Mouse (Mus musculus): ENCODE data around the gene Igsf3. TPM values are rescaled to one million over a fixed set of nuclear protein-coding genes. Genes with fewer than 3 reads are reported as not detected.
A peak's percentile ranks its signal among the peaks of the same experiment; 100 is the strongest.

Gene Igsf3
- polyA plus RNA-seq, 2 experiments, result 20.4 to 38.4 TPM

GRCm38 (mm10) chr3:101461816-101462215, 84.9 kb downstream of the Igsf3 start:
- no peaks in the 10 kb centered on the region; the same call in 1 of the 2 replicates for H3K9me3 ChIP-seq (ENCODE audit: control insufficient read depth, low read length)
- no peak overlapping the region for H3K4me2 ChIP-seq (replicated peaks; ENCODE audit: low read depth, low read length, severe bottlenecking)
- H3K4me1 ChIP-seq (ENCODE audit: control insufficient read depth, insufficient read depth, low read length), result no peaks in the 10 kb centered on the region
- H3K36me3 ChIP-seq (ENCODE audit: control insufficient read depth, insufficient read depth, low read length), result peaks cover 47% of the 10 kb centered on the region
- peak overlapping the region; percentile 61 for H3K27ac ChIP-seq (replicated peaks; ENCODE audit: low read depth, low read length)
- TF ChIP-seq POLR2A (IDR thresholded peaks at IDR 0.05; ENCODE audit: borderline replicate concordance, extremely low read depth, insufficient read depth, insufficient read length), result no peak
- DNase-seq (ENCODE audit: low spot score) (no peak), ATAC-seq (ENCODE audit: low FRiP score, low read depth) (no peak)
- H3K27me3 ChIP-seq (ENCODE audit: control insufficient read depth, insufficient read depth, low read length), result no peaks in the 10 kb centered on the region
- no peak overlapping the region for H3K9ac ChIP-seq (ENCODE audit: low read depth, low read length, severe bottlenecking)
- no peak overlapping the region for H3K4me3 ChIP-seq (replicated peaks; ENCODE audit: low read length)
- 35% methylated on average over 8 of the region's 8 CpGs for WGBS

DNA sequence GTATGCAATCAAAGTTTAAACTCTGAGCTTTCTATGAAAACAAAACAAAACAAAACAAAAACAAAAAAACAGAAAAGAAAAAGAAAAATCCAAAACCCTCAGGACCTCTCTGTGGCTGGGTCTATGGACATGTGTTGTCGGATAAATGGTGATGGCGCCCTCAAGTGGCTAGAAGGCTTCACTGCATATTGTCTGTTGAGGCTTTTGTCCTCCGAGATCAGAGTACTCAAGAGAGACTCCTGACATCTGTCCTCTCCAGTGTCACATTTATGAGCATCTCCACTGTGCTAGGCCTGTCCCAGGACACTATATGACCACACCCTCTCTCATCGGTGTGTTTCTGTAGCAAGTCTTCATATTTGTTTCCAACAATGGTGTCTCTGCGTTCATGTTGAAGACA, 85.4 kb downstream of the Igsf3 start:
- H3K4me1 ChIP-seq (ENCODE audit: control insufficient read depth, insufficient read depth, low read length), result no peaks in the 10 kb centered on the region
- H3K9me3 ChIP-seq (ENCODE audit: control insufficient read depth, low read length), result no peaks in the 10 kb centered on the region; the same call in 1 of the 2 replicates
- H3K27me3 ChIP-seq (ENCODE audit: control insufficient read depth, insufficient read depth, low read length), result no peaks in the 10 kb centered on the region
- H3K27ac ChIP-seq (replicated peaks; ENCODE audit: low read depth, low read length), result no peak overlapping the region
- 31% methylated on average over 5 of the region's 5 CpGs for WGBS
- DNase-seq (ENCODE audit: low spot score), result peak; percentile 82
- no peak for TF ChIP-seq POLR2A (IDR thresholded peaks at IDR 0.05; ENCODE audit: borderline replicate concordance, extremely low read depth, insufficient read depth, insufficient read length)
- no peak overlapping the region for H3K9ac ChIP-seq (ENCODE audit: low read depth, low read length, severe bottlenecking)
- peaks cover 43% of the 10 kb centered on the region for H3K36me3 ChIP-seq (ENCODE audit: control insufficient read depth, insufficient read depth, low read length)
- no peak overlapping the region for H3K4me3 ChIP-seq (replicated peaks; ENCODE audit: low read length)
- peak; percentile 46; the same call in 1 of the 2 replicates for ATAC-seq (ENCODE audit: low FRiP score, low read depth)
- no peak overlapping the region for H3K4me2 ChIP-seq (replicated peaks; ENCODE audit: low read depth, low read length, severe bottlenecking)

DNA sequence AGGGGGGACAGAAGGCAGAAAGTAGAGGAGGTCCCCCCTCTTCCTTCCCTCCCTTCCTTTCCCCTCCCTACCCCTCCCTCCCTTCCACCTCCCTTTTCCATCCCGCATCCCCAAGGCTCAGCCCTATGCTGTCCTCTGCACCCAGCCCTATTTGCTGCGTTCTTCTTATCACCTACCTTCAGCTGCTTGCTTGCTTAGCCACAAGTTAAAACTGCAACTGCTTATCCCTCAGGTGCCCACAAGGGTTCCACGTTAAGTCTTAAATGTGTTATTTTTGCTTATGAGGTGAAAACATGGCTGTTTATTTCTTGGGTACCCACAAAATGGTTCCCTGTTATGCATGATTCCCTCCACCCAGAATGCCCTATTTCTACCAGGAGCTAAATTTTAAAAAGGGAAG, 86.6 kb downstream of the Igsf3 start:
- H3K4me2 ChIP-seq (replicated peaks; ENCODE audit: low read depth, low read length, severe bottlenecking), result no peak overlapping the region
- no peaks in the 10 kb centered on the region; the same call in 1 of the 2 replicates for H3K9me3 ChIP-seq (ENCODE audit: control insufficient read depth, low read length)
- no peak overlapping the region for H3K9ac ChIP-seq (ENCODE audit: low read depth, low read length, severe bottlenecking)
- DNase-seq (ENCODE audit: low spot score) (no peak), ATAC-seq (ENCODE audit: low FRiP score, low read depth) (no peak)
- 94% methylated on average over 3 of the region's 3 CpGs for WGBS
- H3K36me3 ChIP-seq (ENCODE audit: control insufficient read depth, insufficient read depth, low read length), result peaks cover 31% of the 10 kb centered on the region
- no peak for TF ChIP-seq POLR2A (IDR thresholded peaks at IDR 0.05; ENCODE audit: borderline replicate concordance, extremely low read depth, insufficient read depth, insufficient read length)
- H3K27me3 ChIP-seq (ENCODE audit: control insufficient read depth, insufficient read depth, low read length), result no peaks in the 10 kb centered on the region
- H3K4me1 ChIP-seq (ENCODE audit: control insufficient read depth, insufficient read depth, low read length), result peaks cover 9% of the 10 kb centered on the region
- H3K4me3 ChIP-seq (replicated peaks; ENCODE audit: low read length), result no peak overlapping the region
- H3K27ac ChIP-seq (replicated peaks; ENCODE audit: low read depth, low read length), result no peak overlapping the region

- DNase-seq (ENCODE audit: low spot score) (no peak), ATAC-seq (ENCODE audit: low FRiP score, low read depth) (no peak)
- H3K4me2 ChIP-seq (replicated peaks; ENCODE audit: low read depth, low read length, severe bottlenecking), result no peak overlapping the region
- 83% methylated on average over 9 of the region's 9 CpGs for WGBS
- no peaks in the 10 kb centered on the region for H3K9me3 ChIP-seq (ENCODE audit: control insufficient read depth, low read length)
- no peaks in the 10 kb centered on the region for H3K27me3 ChIP-seq (ENCODE audit: control insufficient read depth, insufficient read depth, low read length)
- H3K4me1 ChIP-seq (ENCODE audit: control insufficient read depth, insufficient read depth, low read length), result peaks cover 16% of the 10 kb centered on the region
- H3K4me3 ChIP-seq (replicated peaks; ENCODE audit: low read length), result no peak overlapping the region
- no peaks in the 10 kb centered on the region; the same call in 1 of the 2 replicates for H3K36me3 ChIP-seq (ENCODE audit: control insufficient read depth, insufficient read depth, low read length)
- H3K27ac ChIP-seq (replicated peaks; ENCODE audit: low read depth, low read length), result no peak overlapping the region
- no peak for TF ChIP-seq POLR2A (IDR thresholded peaks at IDR 0.05; ENCODE audit: borderline replicate concordance, extremely low read depth, insufficient read depth, insufficient read length)
- H3K9ac ChIP-seq (ENCODE audit: low read depth, low read length, severe bottlenecking), result no peak overlapping the region
Observed at GRCm38 (mm10) chr3:101469675-101470074, 92.8 kb downstream of the Igsf3 start.

DNA sequence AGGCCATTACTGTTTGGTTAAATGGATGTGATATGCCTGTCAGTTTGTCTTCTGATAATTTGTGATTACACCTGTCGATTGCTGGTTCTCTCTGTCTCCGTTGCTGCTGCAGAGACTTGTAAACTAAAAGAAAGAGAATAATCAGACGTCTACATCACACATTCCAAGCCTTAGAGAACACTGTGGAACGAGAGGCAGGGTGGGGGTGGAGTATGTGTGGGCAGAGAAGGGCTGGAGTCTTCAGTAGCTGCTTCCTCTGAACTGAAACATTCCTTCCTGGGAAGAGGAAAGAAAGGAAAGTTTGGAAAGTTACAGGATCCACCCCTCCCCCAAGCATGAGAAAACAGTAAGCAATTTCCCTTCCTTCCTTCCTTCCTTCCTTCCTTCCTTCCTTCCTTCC, 95.0 kb downstream of the Igsf3 start:
- Histone ChIP-seq H3K36me3 (ENCODE audit: control insufficient read depth, insufficient read depth, low read length) (no peaks in the 10 kb centered on the region), H3K9ac (ENCODE audit: low read depth, low read length, severe bottlenecking) (no peak overlapping the region), H3K4me2 (replicated peaks; ENCODE audit: low read depth, low read length, severe bottlenecking) (no peak overlapping the region), H3K27me3 (ENCODE audit: control insufficient read depth, insufficient read depth, low read length) (no peaks in the 10 kb centered on the region), H3K4me1 (ENCODE audit: control insufficient read depth, insufficient read depth, low read length) (peaks cover 16% of the 10 kb centered on the region), H3K27ac (replicated peaks; ENCODE audit: low read depth, low read length) (no peak overlapping the region), H3K4me3 (replicated peaks; ENCODE audit: low read length) (no peak overlapping the region), H3K9me3 (ENCODE audit: control insufficient read depth, low read length) (no peaks in the 10 kb centered on the region)
- no peak for TF ChIP-seq POLR2A (IDR thresholded peaks at IDR 0.05; ENCODE audit: borderline replicate concordance, extremely low read depth, insufficient read depth, insufficient read length)
- 14% methylated on average over 4 of the region's 4 CpGs for WGBS
- ATAC-seq (ENCODE audit: low FRiP score, low read depth) (no peak), DNase-seq (ENCODE audit: low spot score) (no peak)

DNA sequence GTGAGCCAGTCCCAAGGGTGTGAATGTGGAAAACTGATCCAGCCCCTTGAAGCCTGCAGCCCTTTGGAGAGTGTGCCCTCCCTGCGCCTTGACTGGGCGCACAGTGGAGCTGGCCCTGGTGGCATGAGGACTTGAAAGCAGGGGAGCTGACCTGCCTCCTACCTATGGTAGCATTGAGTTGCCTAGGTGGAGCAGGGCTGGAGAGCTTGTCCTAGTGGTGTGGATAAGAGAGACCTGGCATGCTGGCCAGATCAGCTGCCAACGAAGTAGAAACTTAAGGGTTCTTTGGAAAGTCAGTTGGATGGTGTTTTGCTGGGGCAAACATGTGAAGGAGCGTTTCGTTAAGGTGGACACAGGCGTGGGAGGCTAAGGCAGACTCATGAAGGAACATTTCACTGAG, 105.1 kb downstream of the Igsf3 start:
- no peak overlapping the region for H3K4me2 ChIP-seq (replicated peaks; ENCODE audit: low read depth, low read length, severe bottlenecking)
- no peaks in the 10 kb centered on the region for H3K9me3 ChIP-seq (ENCODE audit: control insufficient read depth, low read length)
- no peaks in the 10 kb centered on the region for H3K27me3 ChIP-seq (ENCODE audit: control insufficient read depth, insufficient read depth, low read length)
- TF ChIP-seq POLR2A (IDR thresholded peaks at IDR 0.05; ENCODE audit: borderline replicate concordance, extremely low read depth, insufficient read depth, insufficient read length), result no peak
- H3K36me3 ChIP-seq (ENCODE audit: control insufficient read depth, insufficient read depth, low read length), result no peaks in the 10 kb centered on the region
- DNase-seq (ENCODE audit: low spot score), result no peak
- 90% methylated on average over 6 of the region's 6 CpGs for WGBS
- no peak overlapping the region for H3K9ac ChIP-seq (ENCODE audit: low read depth, low read length, severe bottlenecking)
- ATAC-seq (ENCODE audit: low FRiP score, low read depth), result no peak
- H3K27ac ChIP-seq (replicated peaks; ENCODE audit: low read depth, low read length), result no peak overlapping the region
- H3K4me3 ChIP-seq (replicated peaks; ENCODE audit: low read length), result no peak overlapping the region
- peaks cover 4% of the 10 kb centered on the region; the same call in 1 of the 2 replicates for H3K4me1 ChIP-seq (ENCODE audit: control insufficient read depth, insufficient read depth, low read length)
